Mouse (Mus musculus): ENCODE data around the gene Fchsd2. TPM values are rescaled to one million over a fixed set of nuclear protein-coding genes. Genes with fewer than 3 reads are reported as not detected.

The Fchsd2 gene
- polyA plus RNA-seq, 1 experiment = 68.2 TPM

DNA sequence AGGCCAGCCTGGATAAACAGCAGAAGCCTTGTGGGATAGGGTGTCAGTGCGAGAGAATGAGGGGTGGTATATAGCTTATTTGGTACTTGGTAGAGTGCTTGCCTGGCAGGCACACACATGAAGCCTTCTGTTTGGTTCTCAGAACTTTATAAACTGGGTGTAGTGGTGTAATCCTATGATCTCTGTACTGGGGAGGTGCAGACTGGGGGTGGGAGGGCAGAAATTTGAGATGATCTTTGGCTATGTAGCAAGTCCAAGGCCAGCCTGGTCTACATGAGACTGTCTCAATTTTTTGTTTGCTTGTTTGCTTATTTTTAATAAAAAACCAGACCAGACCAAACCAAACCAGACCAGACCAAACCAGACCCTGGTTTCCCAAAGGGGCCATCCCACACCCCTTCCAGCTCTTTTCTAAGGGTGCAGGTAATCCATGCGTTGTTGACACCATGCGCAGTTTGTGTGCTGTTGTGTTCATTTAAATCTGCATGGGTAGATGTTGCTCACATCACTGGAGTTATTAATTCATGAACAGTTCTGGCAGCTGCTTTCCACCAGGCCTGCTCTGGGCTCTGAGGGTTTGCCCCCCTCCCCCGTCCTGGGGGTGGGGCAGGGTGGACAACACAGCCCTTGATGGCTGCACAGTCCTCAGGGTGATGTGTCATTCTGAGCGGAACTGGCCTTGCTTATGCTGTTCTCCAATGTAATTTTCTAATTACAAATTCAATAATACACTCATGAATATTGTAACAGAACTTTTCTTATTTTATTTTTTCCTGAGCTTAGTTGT is 239.6 kb downstream of the Fchsd2 start:
- no peak overlapping the region for H3K27ac ChIP-seq (ENCODE audit: insufficient read depth, low read depth, low read length)
- no peak overlapping the region for H3K4me3 ChIP-seq (ENCODE audit: insufficient read depth, low read depth, low read length)
- peaks cover 61% of the 10 kb centered on the region for H3K4me1 ChIP-seq (ENCODE audit: control insufficient read depth, insufficient read depth, low read length)
- 86% methylated on average over 5 of the region's 5 CpGs for WGBS
- TF ChIP-seq POLR2A (IDR thresholded peaks at IDR 0.05; ENCODE audit: insufficient read depth, low read depth, low read length) (no peak), CTCF (IDR thresholded peaks at IDR 0.05; ENCODE audit: insufficient read depth, low read depth, low read length) (no peak)

Other genes starting within 250 kb of the Fchsd2 start
- not detected in 2 replicates for gene Relt, start 229.4 kb upstream of the Fchsd2 start, polyA plus RNA-seq (2012; ENCODE audit: insufficient read depth, insufficient read length, low replicate concordance, missing spikeins)
- gene Arhgef17, start 160.8 kb upstream of the Fchsd2 start, polyA plus RNA-seq (2012; ENCODE audit: insufficient read depth, insufficient read length, low replicate concordance, missing spikeins) = not detected in 2 replicates
- not detected in 2 replicates for gene P2ry6, start 118.2 kb upstream of the Fchsd2 start, polyA plus RNA-seq (2012; ENCODE audit: insufficient read depth, insufficient read length, low replicate concordance, missing spikeins)
- not detected in 2 replicates for gene P2ry2, start 80.0 kb upstream of the Fchsd2 start, polyA plus RNA-seq (2012; ENCODE audit: insufficient read depth, insufficient read length, low replicate concordance, missing spikeins)
- not detected in 2 replicates for gene Atg16l2, start 209.4 kb downstream of the Fchsd2 start, polyA plus RNA-seq (2012; ENCODE audit: insufficient read depth, insufficient read length, low replicate concordance, missing spikeins)
- gene Stard10, start 224.2 kb downstream of the Fchsd2 start, polyA plus RNA-seq (2012; ENCODE audit: insufficient read depth, insufficient read length, low replicate concordance, missing spikeins) = not detected in 2 replicates